Mouse (Mus musculus) olfactory bulb, adult 2 months (tissue): ENCODE data around the gene Hacl1. TPM values are rescaled to one million over a fixed set of nuclear protein-coding genes. Genes with fewer than 3 reads are reported as not detected.
A peak's percentile ranks its signal among the peaks of the same experiment; 100 is the strongest.

Experiments used
- H3K27ac ChIP-seq: fragments of 200-500 bp; 2 replicates; pipeline ENCODE4 v1.5.1; 2012; ENCODE audit warnings: low read depth, low read length; ENCODE audit not compliant: insufficient read depth
- H3K4me1 ChIP-seq: fragments of 200-500 bp; 2 replicates; pipeline ENCODE4 v1.6.1; 2012; ENCODE audit warnings: low read length; ENCODE audit not compliant: control insufficient read depth, insufficient read depth
- H3K4me3 ChIP-seq: fragments of 200-500 bp; 2 replicates; pipeline ENCODE4 v1.5.1; 2012; ENCODE audit warnings: mild to moderate bottlenecking, low read depth, low read length, moderate library complexity; ENCODE audit not compliant: insufficient read depth
- CTCF ChIP-seq: fragments of 200-500 bp; IDR thresholded peaks from 2 replicates; pipeline ENCODE4 v1.5.1; 2012; ENCODE audit warnings: low read depth, mild to moderate bottlenecking, low read length, moderate library complexity; ENCODE audit not compliant: insufficient read depth
- POLR2A ChIP-seq: fragments of 200-500 bp; IDR thresholded peaks from 2 replicates; pipeline ENCODE4 v1.6.1; 2012; ENCODE audit warnings: mild to moderate bottlenecking, low read depth, low read length, moderate library complexity; ENCODE audit not compliant: insufficient read depth
- WGBS: fragments of 180-500 bp; shearing (Covaris S2); methylation state at CpG from one replicate; pipeline ENCODE4 v1.1.7; 2018; 5-methylcytosine and 5-hydroxymethylcytosine counted together
- polyA plus RNA-seq: library from polyadenylated mRNA; stranded (reverse); fragments of >200 nt; gene quantifications from 2 replicates; pipeline ENCODE4 v1.2.4, GENCODE M21; 2012; ENCODE audit warnings: low replicate concordance; ENCODE audit not compliant: missing spikeins, insufficient read depth, insufficient read length

The Hacl1 gene
- polyA plus RNA-seq, 1 experiment = not detected

DNA sequence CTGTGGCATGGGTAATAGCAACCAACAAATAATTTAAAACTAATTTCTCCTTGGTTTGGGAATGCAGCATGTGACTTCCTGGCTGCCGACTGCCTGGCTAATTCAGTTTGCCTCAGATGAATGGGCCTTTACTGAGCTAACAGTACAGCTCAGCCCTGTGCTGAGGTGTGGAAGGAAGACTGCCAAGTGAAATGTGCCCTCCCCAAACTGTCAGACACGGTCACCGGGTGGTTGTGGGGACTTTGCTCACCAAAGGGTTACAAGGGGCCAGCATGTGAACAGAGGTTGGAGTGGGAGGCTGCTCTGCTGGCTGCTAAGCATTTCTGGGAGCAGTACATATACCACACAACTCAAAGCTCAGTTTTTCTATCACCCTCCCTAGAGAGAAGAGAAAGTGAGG is 46.4 kb downstream of the Hacl1 start:
- WGBS = 34% methylated on average over 3 of the region's 3 CpGs
- TF ChIP-seq POLR2A (no peak), CTCF (no peak)
- no peaks in the 10 kb centered on the region for H3K4me1 ChIP-seq
- no peak overlapping the region for H3K4me3 ChIP-seq
- H3K27ac ChIP-seq = no peak overlapping the region

DNA sequence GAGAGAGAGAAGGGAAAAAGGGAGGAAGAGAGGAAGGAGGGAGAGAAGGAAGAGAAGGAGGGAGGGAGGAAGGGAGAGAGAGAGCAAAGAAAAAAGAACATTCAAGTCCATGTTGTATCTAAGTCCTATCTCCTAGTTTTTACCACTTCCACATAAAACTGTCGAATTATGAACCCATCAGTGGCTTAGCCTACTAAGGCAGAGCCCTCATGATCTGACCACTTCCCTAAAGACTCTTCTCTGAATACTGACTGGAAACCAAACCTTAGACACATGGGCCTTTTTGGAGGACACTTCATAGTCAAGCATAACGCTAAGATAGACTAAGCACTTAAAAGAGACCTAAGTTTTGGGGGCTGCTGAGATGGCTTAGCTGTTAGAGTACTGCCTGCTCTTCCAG is 48.0 kb downstream of the Hacl1 start:
- H3K4me1 ChIP-seq = no peaks in the 10 kb centered on the region
- H3K27ac ChIP-seq = no peak overlapping the region
- no peak for TF ChIP-seq POLR2A
- no peak for TF ChIP-seq CTCF
- WGBS = 82% methylated on average over 2 of the region's 2 CpGs
- H3K4me3 ChIP-seq = no peak overlapping the region

DNA sequence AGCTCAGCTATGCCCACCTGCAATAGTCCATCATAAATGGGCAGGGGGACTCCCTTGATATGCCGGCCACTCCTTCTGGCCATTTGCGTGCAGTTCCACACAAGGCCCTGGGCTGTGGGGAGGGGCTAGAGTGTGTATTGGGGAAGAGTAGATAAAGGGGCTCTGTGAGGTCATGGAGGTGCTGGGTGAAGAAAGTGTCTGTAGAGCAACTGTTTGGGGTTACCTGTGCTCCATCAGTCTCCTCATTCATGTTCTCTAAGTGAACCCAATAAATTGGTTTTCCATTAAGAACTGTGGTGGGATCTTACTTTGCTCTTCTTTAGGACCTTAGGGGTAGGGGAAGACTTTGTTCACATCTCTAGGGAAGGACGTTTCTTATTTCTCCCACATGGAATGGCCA is 49.8 kb downstream of the Hacl1 start, which contains the start of gene Colq:
TSS of gene Colq (minus strand) at position 101 of the 400 bp plus-strand sequence.
- TF ChIP-seq POLR2A = no peak
- TF ChIP-seq CTCF = no peak
- Histone ChIP-seq H3K27ac (no peak within 1 kb of the TSS), H3K4me3 (no peak within 1 kb of the TSS), H3K4me1 (no peaks in the 10 kb centered on the region)
- 92% methylated on average over 3 of the region's 3 CpGs for WGBS

DNA sequence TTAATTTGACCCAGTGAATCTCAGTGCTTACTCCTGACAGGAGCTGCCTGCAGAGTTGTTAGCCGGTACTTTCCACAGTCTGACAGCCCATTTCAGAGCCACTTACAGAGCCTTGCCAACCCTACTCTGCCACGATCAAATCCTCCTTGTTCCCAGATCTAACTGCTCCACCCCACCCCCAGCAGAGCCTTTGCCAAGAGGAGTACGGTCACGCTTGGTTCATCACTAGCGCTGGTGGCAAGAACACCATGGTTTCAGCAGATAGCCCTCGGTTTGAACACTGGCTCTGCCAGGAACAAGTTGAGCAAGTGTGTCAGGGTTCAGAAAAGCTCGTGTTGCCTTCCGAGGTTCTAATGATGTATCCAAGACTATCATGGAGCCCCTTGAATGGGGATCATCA is 54.6 kb downstream of the Hacl1 start:
- TF ChIP-seq CTCF (no peak), POLR2A (no peak)
- no peak overlapping the region for H3K4me3 ChIP-seq
- H3K27ac ChIP-seq = no peak overlapping the region
- H3K4me1 ChIP-seq = no peaks in the 10 kb centered on the region
- 81% methylated on average over 8 of the region's 8 CpGs for WGBS

DNA sequence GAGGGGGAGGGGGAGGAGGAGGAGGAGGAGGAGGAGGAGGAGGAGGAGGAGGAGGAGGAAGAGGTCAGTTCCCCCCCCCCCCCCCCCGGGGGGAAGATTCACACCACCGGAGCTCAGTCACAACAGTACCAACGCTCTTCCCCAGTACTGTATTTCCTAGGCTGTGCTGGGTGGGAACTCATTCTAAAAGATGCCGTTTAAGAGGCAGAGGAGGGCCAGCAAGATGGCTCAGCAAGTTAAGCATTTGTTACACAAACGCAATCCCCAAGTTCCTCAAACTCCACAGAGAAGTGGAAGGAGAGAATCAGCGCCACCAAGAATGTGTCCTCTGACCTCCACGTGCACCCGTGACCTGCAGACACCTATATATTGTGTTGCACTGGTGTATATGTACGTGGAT is 58.0 kb downstream of the Hacl1 start:
- Histone ChIP-seq H3K4me1 (no peaks in the 10 kb centered on the region), H3K4me3 (no peak overlapping the region), H3K27ac (no peak overlapping the region)
- TF ChIP-seq CTCF = no peak
- no peak for TF ChIP-seq POLR2A
- WGBS = 84% methylated on average over 9 of the region's 9 CpGs

DNA sequence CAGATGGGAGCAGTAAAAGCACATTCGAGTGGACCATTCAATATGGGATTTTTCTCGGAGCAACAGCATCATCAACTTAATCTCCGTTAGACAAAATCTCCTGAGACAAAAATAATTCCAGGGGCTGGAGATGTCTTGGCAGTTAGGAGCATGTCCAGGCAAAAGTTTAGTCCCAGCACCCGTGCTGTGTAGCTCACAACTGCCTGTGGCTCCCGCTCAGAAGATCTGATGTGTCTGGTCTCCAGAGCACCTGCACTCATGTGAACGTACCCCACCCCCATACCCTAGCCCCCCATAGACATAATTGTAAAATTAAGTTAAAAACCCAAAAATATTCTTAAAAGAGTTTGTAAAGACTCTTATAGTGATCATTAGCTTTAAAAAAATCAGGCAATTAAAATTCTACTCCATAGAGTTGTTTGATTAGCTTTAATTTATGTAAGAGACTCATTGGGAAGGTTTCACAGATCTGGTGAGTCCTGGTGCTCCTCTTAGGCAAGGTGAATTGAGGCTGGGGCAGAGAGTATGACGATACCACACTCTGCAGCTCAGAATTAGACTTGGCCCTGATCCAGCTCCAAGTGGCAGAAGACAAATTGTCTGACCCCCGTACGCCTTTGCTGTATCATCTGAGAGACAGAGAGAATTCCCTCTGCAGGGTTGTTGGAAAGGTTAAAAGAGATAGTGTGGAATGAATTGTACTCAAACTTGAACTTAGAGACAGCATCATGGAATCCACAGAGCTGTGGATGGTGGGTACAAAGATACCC is 62.9 kb downstream of the Hacl1 start:
- Histone ChIP-seq H3K4me3 (no peak overlapping the region), H3K4me1 (peaks cover 14% of the 10 kb centered on the region), H3K27ac (no peak overlapping the region)
- 58% methylated on average over 9 of the region's 9 CpGs for WGBS
- TF ChIP-seq CTCF (no peak), POLR2A (no peak)

DNA sequence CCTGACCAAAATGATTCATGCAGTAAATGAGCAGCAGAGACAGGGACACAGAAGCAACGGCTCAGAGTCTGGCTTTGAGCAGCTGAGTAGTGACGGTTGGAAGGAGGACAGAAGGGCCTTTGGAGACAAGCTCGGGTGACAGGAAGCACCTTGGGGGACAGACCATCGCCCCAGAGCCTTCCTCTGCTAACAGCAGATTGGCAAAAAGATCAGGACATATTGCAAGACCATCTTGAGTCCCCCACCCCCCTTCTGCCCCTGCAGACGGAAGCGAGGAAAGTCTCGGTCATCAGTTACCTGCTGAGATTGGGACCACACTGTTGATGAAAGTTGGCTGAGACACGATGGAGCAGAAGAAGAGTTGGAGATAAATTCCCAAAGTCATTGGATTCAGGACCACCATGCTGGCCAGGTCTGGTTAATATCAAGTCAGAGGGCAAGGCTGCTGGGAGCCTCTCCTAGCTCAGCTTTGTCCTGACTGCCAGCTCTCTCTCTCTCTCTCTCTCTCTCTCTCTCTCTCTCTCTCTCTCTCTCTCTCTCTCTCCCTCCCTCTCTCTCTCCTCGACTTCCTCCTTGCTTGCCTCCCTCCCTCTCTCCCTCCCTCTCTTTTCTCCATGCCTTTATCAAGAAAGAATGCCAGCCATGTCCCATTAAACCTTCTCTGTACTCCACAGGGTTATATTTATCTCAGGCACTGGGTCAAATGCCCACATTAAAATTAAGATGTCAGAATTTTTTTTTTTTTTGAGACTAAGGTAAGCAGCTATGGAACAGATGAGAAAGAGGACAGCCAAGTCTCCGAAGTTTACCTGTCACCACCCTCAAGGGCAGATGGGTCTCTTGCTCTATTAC is 64.0 kb downstream of the Hacl1 start:
- WGBS = 66% methylated on average over 10 of the region's 10 CpGs
- no peak for TF ChIP-seq POLR2A
- no peak for TF ChIP-seq CTCF
- Histone ChIP-seq H3K4me3 (peak overlapping the region; percentile 12; the same call in 1 of the 2 replicates), H3K27ac (no peak overlapping the region), H3K4me1 (peaks cover 14% of the 10 kb centered on the region)

DNA sequence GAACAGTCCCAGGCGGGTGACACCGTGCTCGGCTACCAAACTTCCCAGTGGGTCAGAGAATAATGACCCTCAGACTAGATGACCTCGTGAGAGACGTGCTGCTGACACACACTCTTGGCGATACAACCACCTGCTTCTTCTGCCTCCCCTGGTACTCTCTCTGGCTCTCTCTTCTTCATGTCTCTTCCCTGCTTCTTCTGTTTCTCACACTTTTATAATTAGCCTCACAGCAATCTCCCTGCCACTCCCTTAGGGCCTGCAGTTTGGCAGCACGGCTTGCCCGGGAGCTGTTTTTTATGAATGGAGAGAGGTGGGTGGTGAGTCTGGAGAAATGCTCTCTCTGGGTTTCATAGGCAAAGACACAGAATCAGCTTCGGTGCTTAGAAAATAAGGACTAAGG is 65.2 kb downstream of the Hacl1 start:
- no peak overlapping the region for H3K27ac ChIP-seq
- no peak overlapping the region for H3K4me3 ChIP-seq
- 58% methylated on average over 9 of the region's 9 CpGs for WGBS
- H3K4me1 ChIP-seq = peaks cover 14% of the 10 kb centered on the region
- TF ChIP-seq CTCF (no peak), POLR2A (no peak)
